Mouse (Mus musculus) MEL (cell line): Measurements from ENCODE around the gene Grwd1. TPM values are rescaled to one million over a fixed set of nuclear protein-coding genes. Genes with fewer than 3 reads are reported as not detected.

Source experiments
- DNase-seq: peaks from one replicate; pipeline ENCODE4 v3.0.0; 2011; ENCODE audit warnings: low read depth, low spot score
- H3K27ac ChIP-seq: 2 replicates; pipeline ENCODE4 v1.5.1; 2012; ENCODE audit warnings: low read depth, mild to moderate bottlenecking, control low read depth, low read length, moderate library complexity; ENCODE audit not compliant: control insufficient read depth
- H3K27me3 ChIP-seq, 2 experiments: fragments of 150-350 bp in 1 of 2; sonication (generic) in 1 of 2; 2 replicates each; pipeline ENCODE4 v1.6.1; 2012; ENCODE audit warnings: low read length in 2 of 2, mild to moderate bottlenecking in 2 of 2, improper control_type of control experiment in 1 of 2, moderate library complexity in 1 of 2; ENCODE audit not compliant: insufficient read depth in 2 of 2, control insufficient read depth in 1 of 2
- H3K36me3 ChIP-seq, 2 experiments: 2 replicates each; pipeline ENCODE4 v1.6.1; 2012 to 2014; ENCODE audit warnings: low read length in 2 of 2, improper control_type of control experiment in 1 of 2, inconsistent platforms in 1 of 2, mild to moderate bottlenecking in 1 of 2; ENCODE audit not compliant: insufficient read depth in 2 of 2, control insufficient read depth in 1 of 2
- H3K4me1 ChIP-seq, 2 experiments: fragments of 150-350 bp in 1 of 2; sonication (generic) in 1 of 2; 2 replicates each; pipeline ENCODE4 v1.6.1; 2012; ENCODE audit warnings: low read length in 2 of 2, improper control_type of control experiment in 1 of 2, mild to moderate bottlenecking in 1 of 2; ENCODE audit not compliant: insufficient read depth in 2 of 2, control insufficient read depth in 1 of 2
- H3K4me3 ChIP-seq, 2 experiments: fragments of 150-350 bp in 1 of 2; sonication (generic) in 1 of 2; 2 replicates each; pipeline ENCODE4 v1.5.1; 2012; ENCODE audit warnings: low read depth in 2 of 2, low read length in 2 of 2, mild to moderate bottlenecking in 2 of 2, moderate library complexity in 2 of 2, control low read depth in 1 of 2, improper control_type of control experiment in 1 of 2; ENCODE audit not compliant: control insufficient read depth in 1 of 2, insufficient read depth in 1 of 2
- H3K79me2 ChIP-seq: 2 replicates; pipeline ENCODE4 v1.6.1; 2012; ENCODE audit warnings: mild to moderate bottlenecking, low read length, moderate library complexity; ENCODE audit not compliant: control insufficient read depth, poor library complexity, insufficient read depth
- H3K9ac ChIP-seq: 2 replicates; pipeline ENCODE4 v1.6.1; 2012; ENCODE audit warnings: low read depth, mild to moderate bottlenecking, control low read depth, low read length, moderate library complexity; ENCODE audit not compliant: control insufficient read depth, poor library complexity, severe bottlenecking
- H3K9me3 ChIP-seq: fragments of 150-350 bp; sonication (generic); replicated peaks from 2 replicates; pipeline ENCODE4 v1.6.1; 2012; ENCODE audit warnings: mild to moderate bottlenecking, low read length, improper control_type of control experiment, moderate library complexity; ENCODE audit not compliant: insufficient read depth
- CHD1 ChIP-seq: IDR thresholded peaks from 2 replicates; pipeline ENCODE4 v1.6.1; 2012; ENCODE audit warnings: low read depth, mild to moderate bottlenecking, inconsistent platforms, low read length, improper control_type of control experiment
- CHD2 ChIP-seq: IDR thresholded peaks from 2 replicates; pipeline ENCODE4 v1.6.1; 2011; ENCODE audit warnings: low read length, improper control_type of control experiment
- CTCF ChIP-seq, 3 experiments: IDR thresholded peaks in 2 of 3; conservative IDR thresholded peaks in 1 of 3; 2 replicates each; pipeline ENCODE4 v1.5.1; 2011 to 2012; ENCODE audit warnings: low read length in 3 of 3, low read depth in 2 of 3, mild to moderate bottlenecking in 2 of 3, improper control_type of control experiment in 1 of 3, inconsistent platforms in 1 of 3, mixed read lengths in 1 of 3, moderate library complexity in 1 of 3; ENCODE audit not compliant: control insufficient read depth in 1 of 3, insufficient read depth in 1 of 3, poor library complexity in 1 of 3, severe bottlenecking in 1 of 3
- ELF1 ChIP-seq: IDR thresholded peaks from 2 replicates; pipeline ENCODE4 v1.6.1; 2014; ENCODE audit warnings: low read depth, mild to moderate bottlenecking, inconsistent platforms, low read length, improper control_type of control experiment, moderate library complexity
- EP300 ChIP-seq, 2 experiments: IDR thresholded peaks; 2 replicates each; pipeline ENCODE4 v1.6.1; 2011; ENCODE audit warnings: improper control_type of control experiment in 2 of 2, low read length in 2 of 2, low read depth in 1 of 2, mild to moderate bottlenecking in 1 of 2
- ETS1 ChIP-seq: IDR thresholded peaks from 2 replicates; pipeline ENCODE4 v1.6.1; 2012; ENCODE audit warnings: low read depth, mild to moderate bottlenecking, inconsistent platforms, low read length, improper control_type of control experiment, moderate library complexity
- GABPA ChIP-seq: IDR thresholded peaks from 2 replicates; pipeline ENCODE4 v1.6.1; 2012; ENCODE audit warnings: low read depth, mild to moderate bottlenecking, inconsistent platforms, low read length, improper control_type of control experiment, moderate library complexity
- GATA1 ChIP-seq: IDR thresholded peaks from 2 replicates; pipeline ENCODE4 v1.6.1; 2011; ENCODE audit warnings: low read depth, low read length, improper control_type of control experiment
- HCFC1 ChIP-seq: IDR thresholded peaks from 2 replicates; pipeline ENCODE4 v1.6.1; 2012; ENCODE audit warnings: low read depth, mild to moderate bottlenecking, inconsistent platforms, low read length, improper control_type of control experiment, moderate library complexity
- KAT2A ChIP-seq: conservative IDR thresholded peaks from 2 replicates; pipeline ENCODE4 v1.6.1; 2012; ENCODE audit warnings: low read depth, low read length, improper control_type of control experiment, inconsistent platforms
- MAFK ChIP-seq: IDR thresholded peaks from 2 replicates; pipeline ENCODE4 v1.6.1; 2011; ENCODE audit warnings: low read depth, mild to moderate bottlenecking, low read length, improper control_type of control experiment, borderline replicate concordance
- MEF2A ChIP-seq: IDR thresholded peaks from 2 replicates; pipeline ENCODE4 v1.6.1; 2014; ENCODE audit warnings: low read depth, mild to moderate bottlenecking, inconsistent platforms, low read length, improper control_type of control experiment; ENCODE audit not compliant: poor library complexity, insufficient replicate concordance, severe bottlenecking; ENCODE audit errors: extremely low read depth
- MXI1 ChIP-seq: IDR thresholded peaks from 2 replicates; pipeline ENCODE4 v1.6.1; 2011; ENCODE audit warnings: mild to moderate bottlenecking, low read depth, low read length, improper control_type of control experiment
- MYB ChIP-seq: IDR thresholded peaks from 2 replicates; pipeline ENCODE4 v1.6.1; 2011; ENCODE audit warnings: mild to moderate bottlenecking, low read depth, low read length, improper control_type of control experiment
- MYC ChIP-seq: IDR thresholded peaks from 2 replicates; pipeline ENCODE4 v1.6.1; 2011; ENCODE audit warnings: low read depth, mild to moderate bottlenecking, low read length, improper control_type of control experiment, moderate library complexity
- NELFE ChIP-seq: IDR thresholded peaks from 2 replicates; pipeline ENCODE4 v1.6.1; 2011; ENCODE audit warnings: low read depth, low read length, improper control_type of control experiment
- RCOR1 ChIP-seq: IDR thresholded peaks from 2 replicates; pipeline ENCODE4 v1.6.1; 2012; ENCODE audit warnings: low read depth, mild to moderate bottlenecking, inconsistent platforms, low read length, improper control_type of control experiment
- SIN3A ChIP-seq: IDR thresholded peaks from 2 replicates; pipeline ENCODE4 v1.6.1; 2012; ENCODE audit warnings: low read length, improper control_type of control experiment, inconsistent platforms
- SMC3 ChIP-seq: IDR thresholded peaks from 2 replicates; pipeline ENCODE4 v1.6.1; 2011; ENCODE audit warnings: low read depth, low read length, improper control_type of control experiment
- TBP ChIP-seq: IDR thresholded peaks from 2 replicates; pipeline ENCODE4 v1.8.0; 2011; ENCODE audit warnings: low read depth, low read length, improper control_type of control experiment
- TCF12 ChIP-seq: IDR thresholded peaks from 2 replicates; pipeline ENCODE4 v1.6.1; 2014; ENCODE audit warnings: low read depth, mild to moderate bottlenecking, inconsistent platforms, low read length, improper control_type of control experiment, moderate library complexity
- USF1 ChIP-seq: IDR thresholded peaks from 2 replicates; pipeline ENCODE4 v1.6.1; 2014; ENCODE audit warnings: low read depth, mild to moderate bottlenecking, inconsistent platforms, low read length, improper control_type of control experiment, moderate library complexity
- ZKSCAN1 ChIP-seq: IDR thresholded peaks from 2 replicates; pipeline ENCODE4 v1.6.1; 2012; ENCODE audit warnings: low read depth, mild to moderate bottlenecking, inconsistent platforms, low read length, improper control_type of control experiment, moderate library complexity
- ZMIZ1 ChIP-seq: IDR thresholded peaks from 2 replicates; pipeline ENCODE4 v1.6.1; 2012; ENCODE audit warnings: low read depth, mild to moderate bottlenecking, inconsistent platforms, low read length, improper control_type of control experiment, moderate library complexity
- ZNF384 ChIP-seq: IDR thresholded peaks from 2 replicates; pipeline ENCODE4 v1.6.1; 2012; ENCODE audit warnings: low read depth, mild to moderate bottlenecking, inconsistent platforms, low read length, improper control_type of control experiment
- polyA plus RNA-seq, 2 experiments: library from polyadenylated mRNA; stranded (reverse) in 1 of 2; unstranded in 1 of 2; fragments of >175 nt in 1 of 2; fragments of >200 nt in 1 of 2; gene quantifications; 2 replicates each; pipeline versions ENCODE4 v1.2.1 to v1.2.4; 2012; ENCODE audit warnings: low replicate concordance in 2 of 2, low read depth in 1 of 2; ENCODE audit not compliant: insufficient read length in 2 of 2, insufficient read depth in 1 of 2, missing spikeins in 1 of 2
- total RNA-seq: library from RNA; depleted of rRNA; stranded (reverse); fragments of 300-350 nt; gene quantifications from 2 replicates; pipeline ENCODE4 v1.2.3, GENCODE M21; 2012

Gene Grwd1
- total and polyA plus RNA-seq, 3 experiments: 82.2 to 173 (median 108) TPM

DNA sequence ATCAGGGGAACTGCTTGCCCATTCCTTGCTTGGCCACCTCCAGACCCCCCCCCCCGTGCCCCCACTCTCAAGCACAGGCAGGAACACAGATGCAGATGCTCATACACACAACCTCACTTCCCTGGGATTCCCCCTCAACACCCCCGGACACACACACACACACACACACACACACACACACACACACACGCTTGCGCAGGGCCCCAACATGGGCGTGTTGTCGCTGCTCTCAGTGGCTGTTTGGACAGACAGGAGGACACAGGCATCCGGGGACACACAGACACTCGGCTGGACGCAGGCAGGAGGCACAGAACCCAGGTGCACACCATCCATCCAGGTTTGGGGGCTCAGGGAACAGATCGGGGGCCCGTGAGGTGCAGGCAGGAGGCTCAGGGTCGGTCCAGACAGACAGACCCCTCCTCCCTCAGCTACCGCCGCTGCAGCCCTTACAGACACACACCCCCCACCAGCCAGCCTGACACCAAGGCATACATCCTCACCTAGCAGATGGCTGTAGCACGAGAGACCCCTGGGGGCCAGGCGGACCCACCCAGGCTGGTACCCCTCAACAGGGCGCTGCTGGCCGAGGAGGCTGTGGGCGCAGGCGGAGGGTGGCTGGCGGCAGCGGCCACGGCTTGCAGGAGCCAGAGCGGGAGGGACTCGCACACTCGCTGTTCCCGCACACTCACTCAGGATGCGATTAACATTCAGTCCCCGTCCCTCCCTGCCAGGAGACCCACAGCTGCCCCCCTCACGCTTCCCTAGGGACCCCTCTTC is 39.7 kb upstream of the Grwd1 start:
- peaks cover 12% of the 10 kb centered on the region for H3K79me2 ChIP-seq
- no peak overlapping the region for H3K9ac ChIP-seq
- no peak overlapping the region for H3K27ac ChIP-seq
- no peaks in the 10 kb centered on the region; a peak in 1 of 4 replicates for H3K27me3 ChIP-seq
- no peak overlapping the region for H3K4me3 ChIP-seq
- no peaks in the 10 kb centered on the region for H3K9me3 ChIP-seq
- peaks cover 0 to 3% of the 10 kb centered on the region in 2 experiments; a peak in 1 of 4 replicates for H3K36me3 ChIP-seq
- no peak for TF ChIP-seq ZKSCAN1
- no peak for TF ChIP-seq HCFC1
- no peak for TF ChIP-seq CHD2
- no peak for TF ChIP-seq ELF1
- TF ChIP-seq TBP: no peak
- no peak for TF ChIP-seq GABPA
- TF ChIP-seq MXI1: no peak
- TF ChIP-seq SIN3A: no peak
- TF ChIP-seq USF1: no peak
- no peak for TF ChIP-seq RCOR1
- TF ChIP-seq CTCF (IDR thresholded peaks at IDR 0.05 in 2 of 3, conservative IDR thresholded peaks at IDR 0.05 in 1 of 3; ENCODE audit: control insufficient read depth in 1 of 3, insufficient read depth in 1 of 3, low read depth in 2 of 3, low read length in 3 of 3, poor library complexity in 1 of 3, severe bottlenecking in 1 of 3): no peak
- no peak for TF ChIP-seq CHD1
- no peak for TF ChIP-seq ETS1
- TF ChIP-seq GATA1: no peak
- TF ChIP-seq ZMIZ1: no peak
- no peak for TF ChIP-seq TCF12
- no peak for TF ChIP-seq ZNF384
- TF ChIP-seq EP300 (IDR thresholded peaks at IDR 0.05; ENCODE audit: low read depth in 1 of 2, low read length in 2 of 2): no peak
- no peak for DNase-seq
- peaks cover 5 to 13% of the 10 kb centered on the region in 2 experiments; a peak in 3 of 4 replicates for H3K4me1 ChIP-seq

DNA sequence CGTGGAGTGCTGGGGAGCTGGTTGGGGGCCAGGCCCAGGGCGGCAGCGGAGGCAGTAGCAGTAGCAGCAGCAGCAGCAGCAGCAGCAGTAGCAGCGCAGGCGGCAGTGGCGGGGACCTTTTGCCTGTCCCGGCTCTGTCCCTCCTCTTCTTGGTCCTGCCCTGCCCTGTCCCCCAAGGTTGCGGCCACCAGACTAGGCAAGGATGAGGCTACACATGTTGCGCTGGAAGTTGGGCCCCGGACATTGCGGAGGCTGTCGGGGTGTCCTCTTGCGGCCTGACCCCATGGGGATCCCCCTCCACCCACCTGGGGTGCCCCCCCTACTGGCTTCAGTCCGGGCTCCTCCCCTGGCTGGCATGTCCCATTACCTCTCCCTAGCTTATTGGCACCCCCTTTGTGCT is 39.0 kb upstream of the Grwd1 start:
- Histone ChIP-seq H3K4me1 (peaks cover 5 to 18% of the 10 kb centered on the region in 2 experiments; a peak in 3 of 4 replicates), H3K27me3 (no peaks in the 10 kb centered on the region; a peak in 1 of 4 replicates), H3K4me3 (no peak overlapping the region), H3K9me3 (no peaks in the 10 kb centered on the region), H3K79me2 (peaks cover 12% of the 10 kb centered on the region), H3K36me3 (peaks cover 0 to 7% of the 10 kb centered on the region in 2 experiments; a peak in 1 of 4 replicates), H3K27ac (no peak overlapping the region), H3K9ac (no peak overlapping the region)
- DNase-seq: no peak
- TF ChIP-seq MYC (no peak), MXI1 (no peak), MEF2A (no peak), KAT2A (no peak), MAFK (no peak), NELFE (no peak), MYB (no peak), ETS1 (no peak), SMC3 (no peak), ELF1 (no peak)
